Mouse (Mus musculus): ENCODE data around the gene Ahnak. TPM values are rescaled to one million over a fixed set of nuclear protein-coding genes. Genes with fewer than 3 reads are reported as not detected.

Ahnak gene
- polyA plus RNA-seq, 1 experiment from 2014 or later: 3.1 TPM

DNA sequence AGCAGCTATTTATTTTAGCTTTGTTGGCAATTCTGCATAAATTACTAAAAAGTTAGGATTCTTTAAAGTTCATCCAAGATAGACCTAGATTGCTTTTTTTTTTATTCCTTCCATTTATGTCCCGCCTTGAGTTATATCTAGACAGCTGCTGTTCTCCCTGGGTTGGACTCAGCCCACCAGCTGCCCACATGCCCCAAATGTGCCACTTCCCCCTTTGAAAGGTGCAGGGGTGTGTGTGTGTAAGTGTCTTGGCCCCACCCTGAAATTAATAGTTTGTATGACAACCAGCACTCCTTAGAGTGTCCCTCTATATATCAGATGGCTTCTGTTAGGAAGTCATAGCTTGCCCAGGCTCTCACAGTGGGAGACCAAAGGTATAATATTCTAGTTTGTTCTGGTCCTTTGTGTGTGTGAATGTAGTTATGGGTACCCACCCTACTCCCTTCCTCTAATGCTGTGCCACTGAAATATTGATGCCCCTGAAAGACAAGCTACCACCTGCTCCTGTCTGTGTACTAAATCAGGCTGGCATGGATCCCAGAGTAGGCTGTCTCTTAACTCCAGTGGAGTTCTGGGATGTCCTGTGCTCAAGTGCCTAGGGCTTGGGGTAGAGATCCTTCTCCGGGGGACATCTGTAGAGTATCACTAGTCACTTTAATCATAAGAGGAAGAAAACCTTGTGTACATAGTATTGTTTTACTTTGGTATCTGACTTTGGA, 7.5 kb upstream of the Ahnak start:
- H3K27me3 ChIP-seq (ENCODE audit: control insufficient read depth, insufficient read depth, low read depth, low read length): no peaks in the 10 kb centered on the region
- WGBS (ENCODE audit: insufficient replicate concordance): 53% methylated on average over 2 of the region's 2 CpGs
- peaks cover 25% of the 10 kb centered on the region for H3K36me3 ChIP-seq (ENCODE audit: control insufficient read depth, insufficient read depth)
- ATAC-seq (ENCODE audit: low read depth): no peak
- no peak overlapping the region for H3K4me3 ChIP-seq (ENCODE audit: low read depth, low read length)
- H3K4me1 ChIP-seq (ENCODE audit: control insufficient read depth, low read depth, low read length): peaks cover 21% of the 10 kb centered on the region
- no peaks in the 10 kb centered on the region for H3K9me3 ChIP-seq (replicated peaks; ENCODE audit: control insufficient read depth, low read length)
- no peak overlapping the region for H3K9ac ChIP-seq (ENCODE audit: low read depth, low read length)
- H3K4me2 ChIP-seq (ENCODE audit: low read depth, low read length): no peak overlapping the region
- no peak overlapping the region for H3K27ac ChIP-seq (ENCODE audit: low read length)

DNA sequence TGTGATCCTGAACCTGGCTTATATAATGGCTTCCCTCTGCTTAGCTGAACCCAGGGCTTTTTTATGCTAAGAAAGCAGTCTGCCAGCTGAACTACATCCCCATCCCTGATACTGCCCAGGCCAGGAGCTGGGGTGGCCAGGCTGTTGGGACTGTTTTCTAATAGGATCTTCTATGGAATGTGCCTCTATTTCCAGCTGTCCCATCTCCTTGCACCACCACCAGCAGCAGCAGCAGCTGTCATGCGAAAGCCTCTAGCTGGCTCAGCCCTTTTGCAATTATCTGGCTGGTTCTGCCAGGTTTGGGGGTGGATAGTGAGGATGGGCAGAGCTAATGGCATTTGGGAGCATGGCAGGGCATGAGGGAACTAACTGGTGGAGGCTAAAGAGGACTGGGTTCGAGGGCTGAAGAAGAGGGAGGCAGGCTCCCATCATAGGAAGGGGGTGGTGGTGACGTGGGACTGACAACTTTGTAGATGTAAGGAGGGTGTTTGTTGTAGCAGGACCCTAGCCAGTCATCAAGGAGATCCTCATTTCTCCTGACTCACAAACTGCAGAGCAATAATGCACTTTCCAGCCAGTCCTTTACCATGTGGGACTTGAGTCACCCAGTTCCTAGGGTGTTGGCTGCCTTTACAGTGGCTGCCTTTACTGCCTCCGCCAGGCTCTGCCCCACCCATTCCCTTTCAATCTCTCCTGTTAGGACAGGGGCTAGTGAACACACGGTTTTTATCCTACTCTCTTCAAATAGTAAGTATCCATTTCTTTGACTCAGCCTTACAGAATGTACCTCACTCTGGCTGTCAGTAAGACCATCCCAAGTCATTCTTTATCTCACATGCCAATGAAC, 6.6 kb upstream of the Ahnak start:
- H3K9me3 ChIP-seq (replicated peaks; ENCODE audit: control insufficient read depth, low read length): no peaks in the 10 kb centered on the region
- no peaks in the 10 kb centered on the region for H3K27me3 ChIP-seq (ENCODE audit: control insufficient read depth, insufficient read depth, low read depth, low read length)
- ATAC-seq (ENCODE audit: low read depth): no peak
- H3K9ac ChIP-seq (ENCODE audit: low read depth, low read length): no peak overlapping the region
- H3K4me3 ChIP-seq (ENCODE audit: low read depth, low read length): no peak overlapping the region
- H3K36me3 ChIP-seq (ENCODE audit: control insufficient read depth, insufficient read depth): peaks cover 18% of the 10 kb centered on the region
- H3K27ac ChIP-seq (ENCODE audit: low read length): no peak overlapping the region; the same call in 1 of the 2 replicates
- WGBS (ENCODE audit: insufficient replicate concordance): 27% methylated on average over 5 of the region's 5 CpGs
- H3K4me2 ChIP-seq (ENCODE audit: low read depth, low read length): no peak overlapping the region
- peaks cover 21% of the 10 kb centered on the region for H3K4me1 ChIP-seq (ENCODE audit: control insufficient read depth, low read depth, low read length)

DNA sequence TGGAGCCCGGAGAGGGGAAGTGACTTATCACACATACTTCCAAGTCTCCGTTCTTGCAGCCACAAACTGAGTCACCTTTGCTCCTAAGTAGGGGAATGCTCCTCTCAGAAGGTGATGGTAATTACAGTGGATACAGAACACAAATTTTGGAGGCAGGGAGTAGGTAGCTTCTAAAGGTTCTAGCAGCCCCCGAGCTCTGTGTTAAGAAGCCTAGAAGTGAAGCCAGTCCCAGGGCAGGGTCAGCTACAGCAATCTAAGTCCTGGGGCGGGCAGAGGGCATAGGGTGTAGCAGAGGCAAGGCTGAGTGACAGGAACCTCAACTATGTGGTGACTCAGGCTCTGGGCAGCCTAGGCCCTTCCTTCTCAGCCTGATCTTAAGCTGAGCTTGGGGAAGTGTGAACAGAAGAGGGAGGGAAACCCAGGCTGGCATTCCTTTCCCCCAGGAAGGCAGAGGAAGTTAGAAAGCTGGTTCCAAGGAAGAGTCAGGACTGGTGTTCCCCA, 5.9 kb upstream of the Ahnak start:
- 8% methylated on average over 4 of the region's 4 CpGs for WGBS (ENCODE audit: insufficient replicate concordance)
- ATAC-seq (ENCODE audit: low read depth): 0 out of 2 replicates have a peak, but pooled peaks have one; percentile 18
- peaks cover 21% of the 10 kb centered on the region for H3K4me1 ChIP-seq (ENCODE audit: control insufficient read depth, low read depth, low read length)
- no peaks in the 10 kb centered on the region for H3K9me3 ChIP-seq (replicated peaks; ENCODE audit: control insufficient read depth, low read length)
- no peak overlapping the region for H3K9ac ChIP-seq (ENCODE audit: low read depth, low read length)
- H3K4me2 ChIP-seq (ENCODE audit: low read depth, low read length): no peak overlapping the region
- H3K27me3 ChIP-seq (ENCODE audit: control insufficient read depth, insufficient read depth, low read depth, low read length): peaks cover 6% of the 10 kb centered on the region
- no peak overlapping the region; the same call in 1 of the 2 replicates for H3K27ac ChIP-seq (ENCODE audit: low read length)
- no peak overlapping the region for H3K4me3 ChIP-seq (ENCODE audit: low read depth, low read length)
- H3K36me3 ChIP-seq (ENCODE audit: control insufficient read depth, insufficient read depth): peaks cover 13% of the 10 kb centered on the region

DNA sequence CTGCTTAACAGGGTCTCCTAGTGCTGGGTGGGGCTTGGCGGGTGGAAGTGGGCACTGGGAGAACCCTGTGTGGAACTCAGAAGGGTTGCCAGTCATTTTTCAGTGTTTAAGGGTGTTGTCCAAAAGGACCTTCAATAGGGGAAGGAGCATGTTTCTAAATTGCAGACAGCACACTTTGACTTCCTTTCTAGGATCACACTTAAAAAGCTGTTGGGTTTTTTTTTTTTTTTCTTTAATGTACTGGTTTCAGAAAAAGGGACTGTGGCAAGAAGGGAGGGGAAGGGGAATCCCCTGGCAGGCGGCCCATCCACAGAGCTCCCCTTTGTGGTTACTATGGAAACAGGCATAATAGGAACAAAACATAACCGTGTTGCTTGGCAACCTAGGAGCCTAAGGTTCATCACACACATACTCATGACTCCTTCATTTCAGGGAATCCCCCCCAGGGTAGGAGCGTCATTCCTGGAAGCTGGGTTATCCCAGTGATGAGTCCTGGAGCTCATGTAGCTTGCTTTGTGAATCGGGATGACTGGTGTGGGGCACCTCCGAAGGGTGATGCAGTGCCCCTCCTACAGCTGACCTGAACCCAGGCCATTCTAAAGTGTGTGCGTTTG, 4.7 kb upstream of the Ahnak start:
- H3K4me1 ChIP-seq (ENCODE audit: control insufficient read depth, low read depth, low read length): peaks cover 27% of the 10 kb centered on the region
- H3K36me3 ChIP-seq (ENCODE audit: control insufficient read depth, insufficient read depth): peaks cover 2% of the 10 kb centered on the region
- no peak for ATAC-seq (ENCODE audit: low read depth)
- 30% methylated on average over 7 of the region's 7 CpGs for WGBS (ENCODE audit: insufficient replicate concordance)
- peaks cover 17% of the 10 kb centered on the region for H3K27me3 ChIP-seq (ENCODE audit: control insufficient read depth, insufficient read depth, low read depth, low read length)
- no peak overlapping the region for H3K9ac ChIP-seq (ENCODE audit: low read depth, low read length)
- no peak overlapping the region for H3K4me2 ChIP-seq (ENCODE audit: low read depth, low read length)
- no peak overlapping the region for H3K27ac ChIP-seq (ENCODE audit: low read length)
- H3K9me3 ChIP-seq (replicated peaks; ENCODE audit: control insufficient read depth, low read length): no peaks in the 10 kb centered on the region
- H3K4me3 ChIP-seq (ENCODE audit: low read depth, low read length): no peak overlapping the region

DNA sequence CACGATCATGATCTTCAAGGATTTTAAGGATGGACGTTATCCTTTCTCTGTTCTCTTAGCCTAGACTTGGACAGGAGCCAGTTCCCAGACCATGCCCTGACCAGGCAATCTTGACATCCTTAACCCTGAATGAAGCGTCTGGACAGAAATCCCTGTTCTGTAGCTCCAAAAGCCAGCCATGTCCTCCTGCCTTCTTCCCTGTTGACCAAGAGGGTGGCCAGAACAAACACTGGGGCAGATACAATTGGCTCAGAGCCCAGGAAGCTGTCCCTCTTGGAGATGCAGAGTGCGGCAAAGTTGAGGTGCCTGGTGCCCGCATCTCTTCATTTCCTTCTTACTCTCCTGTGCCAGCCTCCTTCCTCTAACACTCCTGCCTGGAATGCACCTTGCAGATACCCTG, 3.2 kb upstream of the Ahnak start:
- Histone ChIP-seq H3K4me1 (ENCODE audit: control insufficient read depth, low read depth, low read length) (peaks cover 34% of the 10 kb centered on the region), H3K4me3 (ENCODE audit: low read depth, low read length) (no peak overlapping the region), H3K27me3 (ENCODE audit: control insufficient read depth, insufficient read depth, low read depth, low read length) (peaks cover 32% of the 10 kb centered on the region), H3K9me3 (replicated peaks; ENCODE audit: control insufficient read depth, low read length) (no peaks in the 10 kb centered on the region), H3K4me2 (ENCODE audit: low read depth, low read length) (no peak overlapping the region), H3K36me3 (ENCODE audit: control insufficient read depth, insufficient read depth) (no peaks in the 10 kb centered on the region), H3K9ac (ENCODE audit: low read depth, low read length) (no peak overlapping the region), H3K27ac (ENCODE audit: low read length) (no peak overlapping the region)
- no peak for ATAC-seq (ENCODE audit: low read depth)
- WGBS (ENCODE audit: insufficient replicate concordance): 59% methylated on average over 5 of the region's 5 CpGs

DNA sequence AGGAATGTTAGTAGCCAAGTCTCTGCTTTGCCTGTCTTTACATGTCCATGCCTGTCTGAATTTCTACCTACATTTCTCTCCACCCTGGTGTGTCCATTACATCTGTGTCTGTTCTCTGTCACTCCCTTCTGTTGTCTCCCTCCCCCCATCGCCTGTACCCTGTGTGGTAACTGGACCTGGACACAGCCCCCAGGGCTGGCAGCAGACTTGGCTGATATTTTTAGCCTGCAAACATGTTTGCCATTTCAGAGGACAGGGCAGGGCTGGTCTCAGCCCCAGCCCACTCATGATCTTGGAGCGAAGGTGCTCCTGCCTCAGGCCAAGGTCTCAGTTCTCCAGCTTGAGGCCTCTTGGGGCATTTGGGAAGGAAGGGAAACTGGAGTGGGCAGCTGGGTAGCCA, 1.3 kb upstream of the Ahnak start:
- Histone ChIP-seq H3K27ac (ENCODE audit: low read length) (no peak overlapping the region), H3K4me2 (ENCODE audit: low read depth, low read length) (no peak overlapping the region), H3K36me3 (ENCODE audit: control insufficient read depth, insufficient read depth) (no peaks in the 10 kb centered on the region), H3K4me3 (ENCODE audit: low read depth, low read length) (no peak overlapping the region), H3K27me3 (ENCODE audit: control insufficient read depth, insufficient read depth, low read depth, low read length) (peaks cover 35% of the 10 kb centered on the region), H3K9me3 (replicated peaks; ENCODE audit: control insufficient read depth, low read length) (no peaks in the 10 kb centered on the region), H3K9ac (ENCODE audit: low read depth, low read length) (no peak overlapping the region), H3K4me1 (ENCODE audit: control insufficient read depth, low read depth, low read length) (peaks cover 30% of the 10 kb centered on the region)
- no peak for ATAC-seq (ENCODE audit: low read depth)
- WGBS (ENCODE audit: insufficient replicate concordance): 47% methylated on average over 2 of the region's 2 CpGs

DNA sequence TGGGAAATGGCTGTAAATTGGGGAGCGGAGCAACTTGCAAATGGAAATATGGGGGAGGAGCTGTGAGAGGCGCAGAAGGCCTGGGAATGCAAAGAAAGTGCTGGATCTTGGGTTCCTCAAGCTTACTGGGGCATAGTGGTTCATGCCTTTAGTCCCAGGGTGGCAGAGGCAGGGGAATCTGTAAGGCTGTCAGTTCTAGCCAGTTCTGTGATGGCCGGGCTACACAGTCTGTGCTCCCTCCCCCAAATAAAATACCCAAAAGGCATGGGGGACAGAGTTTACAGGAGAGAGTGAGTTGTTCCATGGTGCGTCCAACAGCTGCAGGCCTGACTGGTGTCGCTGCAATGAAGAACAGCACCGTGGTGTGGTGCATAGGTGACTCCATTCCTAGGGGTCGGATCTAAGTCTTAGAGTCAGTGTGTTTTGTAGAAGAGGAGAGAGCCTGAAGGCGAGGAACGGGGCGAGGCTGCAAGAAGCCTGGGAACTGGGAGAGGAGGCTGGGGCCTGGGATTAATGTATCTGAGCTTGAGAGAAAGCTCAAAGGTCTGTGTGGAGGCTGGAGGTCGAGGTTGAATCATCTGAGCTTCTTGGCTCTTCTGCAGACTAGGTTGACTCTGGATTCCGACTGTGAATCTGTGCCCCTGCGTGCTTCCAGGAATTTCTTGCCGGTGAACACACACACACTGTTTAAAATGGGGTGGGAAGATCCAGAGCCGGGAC, 578 bp upstream of the Ahnak start:
- Histone ChIP-seq H3K27me3 (ENCODE audit: control insufficient read depth, insufficient read depth, low read depth, low read length) (peaks cover 35% of the 10 kb centered on the region), H3K36me3 (ENCODE audit: control insufficient read depth, insufficient read depth) (no peaks in the 10 kb centered on the region), H3K4me3 (ENCODE audit: low read depth, low read length) (peak overlapping the region; percentile 61), H3K4me2 (ENCODE audit: low read depth, low read length) (peak overlapping the region; percentile 80), H3K9ac (ENCODE audit: low read depth, low read length) (no peak overlapping the region), H3K9me3 (replicated peaks; ENCODE audit: control insufficient read depth, low read length) (no peaks in the 10 kb centered on the region), H3K4me1 (ENCODE audit: control insufficient read depth, low read depth, low read length) (peaks cover 24% of the 10 kb centered on the region), H3K27ac (ENCODE audit: low read length) (no peak overlapping the region)
- 32% methylated on average over 15 of the region's 15 CpGs for WGBS (ENCODE audit: insufficient replicate concordance)
- no peak for ATAC-seq (ENCODE audit: low read depth)

DNA sequence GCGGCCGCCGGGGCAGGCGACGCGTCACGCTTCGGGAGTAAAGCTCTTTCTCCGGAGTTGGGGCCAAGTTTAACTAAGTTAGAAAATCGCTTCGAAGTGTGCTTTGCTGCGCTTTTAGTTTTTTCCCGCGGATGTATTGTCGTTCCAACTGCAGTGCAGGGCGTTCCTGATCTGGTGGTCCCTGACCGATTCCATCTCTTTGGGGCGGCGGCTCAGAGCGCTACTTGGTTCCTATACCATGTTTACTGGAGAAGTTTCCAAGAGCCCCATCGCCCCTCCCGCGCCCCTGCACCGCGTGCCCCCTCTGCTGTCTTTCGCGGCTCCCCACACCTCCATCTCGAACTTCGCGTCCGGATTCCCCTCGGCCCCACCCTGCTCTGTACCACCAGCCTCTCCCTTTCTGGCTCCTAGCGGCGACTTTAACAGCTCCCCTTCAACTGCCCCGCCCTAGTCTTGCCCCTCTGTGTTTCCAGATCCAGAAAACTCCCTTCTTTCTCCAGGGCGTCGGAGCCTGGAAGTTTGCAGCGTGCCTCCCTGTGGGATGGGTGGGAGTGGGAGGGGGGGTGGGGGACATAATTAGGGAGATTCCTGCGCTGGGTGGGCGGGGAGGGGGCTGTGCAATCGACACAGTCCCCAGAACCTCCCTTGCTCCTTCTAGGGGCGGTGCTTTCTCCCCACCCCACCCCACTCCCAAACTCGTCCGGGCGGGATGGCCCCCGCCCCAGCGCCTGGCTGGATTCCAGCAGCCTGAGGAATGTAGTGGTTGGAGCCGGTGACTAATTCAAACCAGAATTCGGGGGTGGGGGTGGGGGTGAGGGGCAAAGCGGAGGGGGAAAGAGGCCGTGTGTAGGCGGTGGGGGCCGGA, 715 bp downstream of the Ahnak start:
- Histone ChIP-seq H3K4me2 (ENCODE audit: low read depth, low read length) (peak overlapping the region; percentile 80), H3K4me3 (ENCODE audit: low read depth, low read length) (peak overlapping the region; percentile 61), H3K4me1 (ENCODE audit: control insufficient read depth, low read depth, low read length) (peaks cover 16% of the 10 kb centered on the region), H3K9ac (ENCODE audit: low read depth, low read length) (peak overlapping the region; percentile 55), H3K27ac (ENCODE audit: low read length) (peak overlapping the region; percentile 22; the same call in 1 of the 2 replicates), H3K27me3 (ENCODE audit: control insufficient read depth, insufficient read depth, low read depth, low read length) (peaks cover 35% of the 10 kb centered on the region), H3K9me3 (replicated peaks; ENCODE audit: control insufficient read depth, low read length) (no peaks in the 10 kb centered on the region), H3K36me3 (ENCODE audit: control insufficient read depth, insufficient read depth) (no peaks in the 10 kb centered on the region)
- ATAC-seq (ENCODE audit: low read depth): peak; percentile 19; the same call in 1 of the 2 replicates
- WGBS (ENCODE audit: insufficient replicate concordance): under 1% methylated on average over 53 of the region's 53 CpGs

Data from liver, embryonic 16.5 days (tissue).